Mouse (Mus musculus) megakaryocyte progenitor cell, adult 5-6 weeks (primary cell): ENCODE measurements at regions not wholly inside any gene's neighbourhood (a gene's known extent, or its start where the extent isn't known, plus 50 kb on each side); places are given as distances from the start of the nearest gene placed in this dataset.

ENCODE experiments used
- ATAC-seq: replicated peaks from 2 replicates; pipeline ENCODE4 v1.8.0; 2016; ENCODE audit warnings: mild to moderate bottlenecking, moderate TSS enrichment, inconsistent platforms; ENCODE audit not compliant: poor library complexity

DNA sequence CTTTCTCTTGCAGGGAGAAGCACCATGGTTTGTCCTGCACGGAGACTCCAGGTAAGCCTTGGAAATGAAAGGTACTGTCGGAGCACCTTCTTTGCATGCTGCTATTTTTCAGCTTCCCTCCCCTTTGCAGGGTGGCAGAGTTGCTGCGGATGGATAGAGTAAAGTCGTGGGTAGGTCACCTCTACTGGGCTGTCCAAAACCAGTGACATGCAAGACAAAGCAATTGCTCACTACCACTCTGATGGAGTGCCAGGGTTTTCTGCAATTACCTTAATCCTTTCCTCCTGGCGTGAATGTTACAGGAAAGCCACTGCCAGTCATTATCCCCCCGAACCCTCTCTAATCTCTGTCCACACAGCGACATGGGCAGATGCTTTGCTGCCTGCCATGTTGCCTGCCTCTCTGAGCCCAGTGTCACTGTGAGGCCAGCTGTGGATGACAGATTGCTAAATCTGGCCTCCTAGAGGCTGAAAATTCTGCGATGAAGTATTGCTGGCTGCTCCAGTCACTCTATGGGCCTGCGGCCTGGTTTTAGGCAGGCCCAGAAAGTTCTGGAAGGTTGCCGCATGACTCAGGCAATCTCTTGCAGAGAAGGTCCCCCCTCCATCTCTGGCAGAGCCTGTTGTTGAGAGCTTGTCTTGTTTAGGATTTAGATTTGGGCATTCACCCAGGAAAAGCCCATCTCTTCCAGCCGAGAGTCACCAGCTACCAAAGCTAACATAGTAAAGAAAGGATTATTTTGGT lies 54.1 kb upstream of the Sod3 start:
- no peak for ATAC-seq

DNA sequence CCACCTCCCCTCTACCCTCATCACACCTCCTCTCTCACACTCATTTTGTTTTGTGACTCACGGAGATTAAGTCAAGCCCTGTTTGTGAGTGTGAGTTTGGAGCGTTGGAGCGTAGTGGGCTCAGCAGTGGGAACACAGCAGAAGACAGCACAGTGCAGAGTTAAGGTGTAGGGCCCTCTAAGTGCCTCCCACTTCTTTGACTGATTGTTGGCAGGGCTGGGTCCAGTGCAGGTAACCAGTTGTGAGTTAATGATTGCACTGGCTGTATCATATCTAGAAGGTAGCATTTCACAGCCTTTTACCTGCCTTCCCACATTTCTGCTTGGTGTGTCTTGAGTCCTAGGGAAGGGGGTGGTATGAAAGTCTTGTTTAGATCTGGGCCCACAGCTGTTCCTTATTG lies 67.3 kb upstream of the Sod3 start:
- ATAC-seq, result no peak

DNA sequence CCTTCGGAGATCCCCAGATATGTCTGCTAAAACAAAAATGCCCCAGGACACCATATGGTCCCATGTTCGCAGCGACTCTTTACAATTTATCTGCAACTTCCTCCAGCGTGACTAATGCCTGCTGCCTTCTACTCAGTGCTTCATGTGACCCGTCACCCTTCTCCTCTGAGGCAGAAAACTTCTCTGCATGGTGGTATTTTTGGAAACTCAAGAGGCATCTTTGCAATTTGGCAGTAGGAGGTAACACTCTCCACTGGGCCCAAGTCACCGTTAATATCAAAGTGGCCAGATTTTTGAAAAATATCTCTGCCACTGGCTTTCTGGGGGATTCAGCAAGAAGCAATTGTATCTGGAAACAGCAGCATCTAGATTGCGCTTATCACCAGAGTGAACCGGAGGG lies 69.1 kb upstream of the Sod3 start:
- no peak for ATAC-seq

DNA sequence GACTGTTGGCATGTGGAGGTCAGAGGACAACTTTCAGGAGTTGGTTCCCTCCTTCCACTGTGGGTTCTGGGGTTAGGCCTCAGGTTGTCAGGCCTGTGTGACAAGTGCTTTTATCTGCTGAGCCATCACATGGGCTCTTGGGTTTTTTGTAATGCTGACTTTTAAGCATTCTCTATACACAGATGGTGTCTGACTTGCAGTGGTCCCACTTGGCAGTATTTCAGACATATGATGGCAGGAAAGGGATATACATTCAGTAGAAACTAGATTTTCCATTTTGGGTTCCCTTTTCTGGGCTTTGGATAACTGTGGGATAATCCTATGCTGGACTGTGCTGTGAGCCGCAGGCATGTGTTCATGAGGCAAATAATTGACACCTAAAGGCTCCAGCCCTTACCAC lies 75.3 kb upstream of the Sod3 start:
- no peak for ATAC-seq

DNA sequence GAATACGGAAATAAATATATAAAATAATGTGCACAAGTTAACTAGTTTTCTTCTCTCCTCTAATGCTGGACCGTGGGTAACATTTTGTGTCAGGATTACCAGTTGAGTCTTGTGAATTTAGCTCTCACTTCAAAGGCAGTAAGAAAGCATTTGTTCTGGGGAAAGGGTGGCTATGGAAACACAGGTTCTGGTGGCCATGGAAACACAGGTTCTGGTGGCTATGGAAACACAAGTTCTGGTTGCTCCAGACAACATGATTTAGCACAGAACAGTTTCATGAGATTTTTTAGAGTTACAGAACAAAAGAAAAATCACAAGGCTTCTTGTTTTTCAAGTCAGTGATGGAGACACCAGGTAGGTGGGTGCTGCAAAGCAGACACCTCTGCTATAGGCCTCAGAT lies 82.7 kb upstream of the Sod3 start:
- no peak for ATAC-seq

DNA sequence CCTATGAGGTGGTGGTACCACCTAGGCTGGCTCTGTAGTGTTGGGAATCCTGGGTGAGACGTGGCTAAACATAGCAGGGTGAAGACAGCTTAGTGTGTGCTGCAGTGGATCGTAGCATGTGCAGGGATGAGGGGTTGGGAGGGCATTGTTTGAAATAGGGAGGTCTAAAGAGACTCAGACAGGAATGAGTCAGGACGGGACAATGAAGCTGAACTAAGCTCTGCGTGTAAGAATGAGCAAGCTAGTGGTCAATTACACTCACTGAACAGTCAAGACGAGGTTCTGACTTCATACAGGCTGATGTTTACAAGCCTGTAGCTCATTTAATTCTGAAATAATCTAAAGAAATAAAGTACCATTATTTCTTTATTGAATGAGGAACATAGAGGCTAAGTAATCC lies 85.5 kb upstream of the Sod3 start:
- ATAC-seq, result no peak

DNA sequence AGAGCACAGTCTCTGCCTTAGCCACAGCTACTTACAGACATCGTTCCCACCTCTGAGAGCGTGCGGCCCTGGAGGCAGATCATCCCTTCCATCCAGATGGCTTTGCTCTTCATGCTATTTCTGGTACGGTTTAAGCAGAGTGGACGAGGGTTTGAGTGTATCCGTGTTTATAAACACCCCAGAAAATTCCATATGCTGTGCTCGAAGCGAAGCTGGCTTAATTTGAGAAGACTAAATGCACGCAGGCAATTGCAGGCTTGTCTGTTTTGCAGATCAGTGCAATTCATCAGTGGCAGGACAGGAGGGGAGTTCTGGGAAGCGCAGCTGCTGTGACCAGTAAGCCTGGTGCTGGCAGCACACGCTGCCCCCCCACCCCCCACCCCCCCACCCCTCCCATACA lies 72.9 kb upstream of the Dhx15 start:
- ATAC-seq, result no peak

DNA sequence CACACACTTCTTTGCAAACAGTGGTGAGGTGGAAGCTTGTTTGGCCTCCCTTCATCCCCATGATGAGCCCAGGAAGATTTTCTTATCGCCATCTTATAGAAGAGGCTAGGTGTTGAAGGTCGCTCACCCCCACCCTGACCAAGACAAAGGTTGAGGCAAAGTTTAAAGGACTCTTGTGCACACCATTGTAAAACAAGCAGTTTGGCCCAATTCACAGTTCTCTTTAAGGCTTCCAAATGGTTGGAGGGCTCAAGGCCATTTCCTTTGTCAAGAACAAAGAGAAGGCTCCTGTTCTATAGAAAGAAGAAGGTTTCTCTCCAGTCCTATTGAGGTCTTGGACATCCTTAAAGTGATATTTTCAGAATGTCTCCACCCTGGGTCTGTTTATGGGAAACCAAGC lies 67.8 kb upstream of the Dhx15 start:
- ATAC-seq, result no peak

DNA sequence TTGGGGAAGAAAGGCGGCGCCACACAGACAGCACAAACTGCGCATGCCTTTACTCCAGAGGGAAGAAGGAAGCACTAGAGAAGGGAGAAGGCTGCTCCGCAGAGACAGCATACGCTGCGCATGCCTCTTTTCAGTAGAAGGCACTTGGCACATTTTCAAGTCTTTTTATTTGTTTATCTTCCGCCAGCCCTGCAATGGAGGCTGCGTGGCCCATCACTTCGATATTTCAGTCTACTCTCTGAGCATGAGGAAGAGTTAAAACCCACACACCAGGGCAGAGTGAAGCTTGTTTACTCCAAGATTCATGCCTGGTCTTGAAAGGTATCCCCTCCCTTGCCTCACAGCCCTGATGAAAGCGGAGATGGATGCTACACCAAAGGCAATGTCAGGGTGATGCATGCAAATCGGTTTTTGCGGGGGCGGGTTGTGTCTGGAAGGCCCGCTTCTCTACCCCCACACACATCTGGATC lies 64.3 kb upstream of the Dhx15 start:
- ATAC-seq, result no peak

DNA sequence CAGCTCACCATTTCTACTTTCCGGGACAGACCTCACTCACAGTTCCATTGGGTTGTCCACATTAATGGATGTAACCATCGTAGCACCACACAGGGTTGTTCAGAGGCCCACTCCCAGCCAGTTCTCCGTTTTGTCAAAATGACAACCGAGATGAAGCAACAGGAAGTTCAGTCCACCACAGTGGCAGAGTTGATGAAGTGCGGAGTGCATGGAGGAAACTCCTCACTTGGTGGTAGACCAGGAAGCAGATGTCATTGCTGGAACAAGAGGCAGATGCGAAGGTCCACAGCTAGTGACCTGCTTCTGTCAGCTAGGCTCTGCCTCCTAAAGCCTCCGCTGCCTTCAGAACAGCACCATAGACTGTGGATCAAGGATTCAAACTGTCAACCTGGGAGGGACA lies 59.5 kb upstream of the Dhx15 start:
- peak; percentile 98 for ATAC-seq

DNA sequence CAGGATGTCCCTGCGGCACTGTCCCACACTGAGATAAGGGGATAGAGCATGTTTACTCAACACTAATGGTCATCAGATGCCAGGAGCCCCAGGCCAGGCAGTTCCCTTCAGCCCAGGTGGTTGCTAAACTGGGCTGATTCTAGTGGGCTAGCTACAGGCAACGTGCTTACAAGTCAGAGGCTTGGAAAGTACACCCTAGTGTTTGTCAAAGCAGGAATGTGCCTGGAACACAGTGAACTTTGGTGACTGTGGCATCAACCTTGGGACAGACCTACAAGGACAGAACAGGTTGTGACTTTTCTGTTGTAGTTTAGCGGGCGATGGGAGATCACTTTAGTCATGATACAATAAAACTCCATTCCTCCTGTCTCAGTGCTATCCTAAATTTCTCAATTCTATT lies 53.6 kb upstream of the Dhx15 start:
- ATAC-seq, result no peak

DNA sequence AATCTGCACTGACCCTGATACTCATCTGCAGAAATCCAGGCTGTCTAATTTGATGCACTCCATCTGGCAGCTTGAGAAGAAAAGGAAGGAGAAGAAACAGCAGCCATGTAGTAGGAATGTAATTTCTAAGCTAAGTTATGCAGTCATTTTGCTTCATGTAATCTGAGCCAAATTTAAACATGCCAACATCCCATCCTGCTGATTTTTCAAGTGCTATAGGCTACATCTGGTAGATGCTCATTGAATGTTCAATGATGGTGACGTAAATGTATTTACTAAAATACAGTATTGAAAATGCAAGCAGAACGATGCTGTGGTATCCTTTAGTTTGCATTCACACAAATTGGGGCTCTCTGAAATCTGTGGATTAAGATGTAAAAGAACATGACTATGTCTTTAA lies 52.1 kb upstream of the Dhx15 start:
- no peak for ATAC-seq

DNA sequence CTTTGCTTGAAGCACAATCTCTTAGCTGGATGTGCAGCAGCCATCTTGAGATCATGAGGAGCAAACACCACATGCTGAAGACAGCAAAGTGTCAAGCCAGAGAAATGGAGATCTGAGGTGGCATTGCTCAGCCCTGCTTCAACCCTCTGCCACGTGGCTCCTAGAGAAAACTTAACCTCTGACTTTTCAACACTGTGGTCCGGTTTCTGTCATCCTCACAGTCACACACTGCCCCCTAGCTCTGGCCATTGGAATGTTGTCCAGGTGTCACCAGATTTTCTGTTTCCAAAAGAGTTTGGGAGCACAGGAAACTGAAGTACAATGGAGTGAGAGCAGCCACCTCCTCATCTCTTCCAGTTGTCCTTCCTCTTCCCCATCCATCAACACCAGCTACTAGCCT lies 50.2 kb upstream of the Dhx15 start:
- peak; percentile 84 for ATAC-seq
